Mouse (Mus musculus) lung, adult 2 months (tissue): ENCODE measurements around the gene Sumo1.

Experiments used
- CTCF ChIP-seq: fragments of 200-500 bp; IDR thresholded peaks from 2 replicates; pipeline ENCODE4 v1.5.1; 2011; ENCODE audit warnings: mild to moderate bottlenecking, low read length, control low read depth; ENCODE audit not compliant: insufficient read depth
- POLR2A ChIP-seq: fragments of 200-500 bp; IDR thresholded peaks from 2 replicates; pipeline ENCODE4 v1.6.1; 2011; ENCODE audit warnings: low read depth, mild to moderate bottlenecking, control low read depth, low read length, borderline replicate concordance; ENCODE audit errors: extremely low read depth

DNA sequence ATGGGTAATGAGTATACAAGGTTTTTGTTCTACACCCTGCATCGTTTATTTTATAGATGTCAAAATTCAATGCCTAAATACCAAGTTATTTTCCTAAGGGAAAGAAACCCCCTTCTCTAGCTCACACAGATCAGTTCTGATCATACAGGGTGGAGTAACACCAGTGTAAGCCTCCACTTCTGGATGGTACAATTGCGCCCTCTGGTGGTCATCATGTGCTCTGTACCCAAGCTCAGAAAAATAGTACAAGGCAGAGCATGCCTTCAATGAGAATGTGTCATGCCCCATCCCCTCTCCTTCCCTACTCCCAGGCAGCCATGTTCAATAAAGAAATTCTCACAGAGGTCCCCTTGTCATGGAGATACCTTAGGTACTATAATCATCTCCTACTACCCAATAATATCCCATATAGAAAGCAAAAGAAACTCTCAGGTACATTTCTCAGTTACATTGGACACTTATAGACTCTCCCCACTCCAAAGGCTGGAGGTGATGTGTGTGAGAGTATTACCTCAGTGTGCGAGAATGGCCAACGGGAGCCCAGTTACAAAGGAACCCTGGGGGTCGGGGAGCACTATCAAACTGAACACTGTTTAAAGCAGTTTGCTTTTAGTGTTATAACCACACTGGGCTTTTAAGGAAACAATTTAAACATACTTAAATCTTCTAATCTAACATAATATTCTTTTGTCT, 47.2 kb downstream of the Sumo1 start:
- no peak for TF ChIP-seq POLR2A
- peak; percentile 74 for TF ChIP-seq CTCF
